Mouse (Mus musculus) ES-CJ7 (cell line): ENCODE results near the gene Gm20854.
"Not testable (repeated sequence)": the region's sequence is repeated elsewhere in the genome, so short reads cannot be mapped to it uniquely, and the experiment has no call there.

Source experiments
- DNase-seq: peaks from one replicate; pipeline ENCODE4 v3.0.0; 2011; ENCODE audit warnings: low read depth, low spot score

Gene Gm20854

GRCm38 (mm10) chrY:85530808-85531207, at the start of gene Gm20854:
Gene Gm20854, minus strand, starts transcription at chrY:85530908.
- not testable (repeated sequence) for DNase-seq
